Mouse (Mus musculus) cerebellum, adult 2 months (tissue): Measurements from ENCODE around the gene Gpkow.

Source experiments
- CTCF ChIP-seq: fragments of 200-500 bp; IDR thresholded peaks from 2 replicates; pipeline ENCODE4 v1.5.1; 2011; ENCODE audit warnings: low read depth, mild to moderate bottlenecking, control low read depth, low read length, moderate library complexity, borderline replicate concordance; ENCODE audit not compliant: insufficient read depth
- POLR2A ChIP-seq: fragments of 200-500 bp; IDR thresholded peaks from 2 replicates; pipeline ENCODE4 v1.6.1; 2011; ENCODE audit warnings: low read length, control low read depth, borderline replicate concordance; ENCODE audit not compliant: insufficient read depth

GRCm38 (mm10) chrX:7673578-7674281, 23.2 kb upstream of the Gpkow start:
- TF ChIP-seq CTCF (no peak), POLR2A (no peak)
